Mouse (Mus musculus): Measurements from ENCODE around the gene Sec14l2.

- TF ChIP-seq GATA1 (IDR thresholded peaks at IDR 0.05; ENCODE audit: low read length) = no peak
- TF ChIP-seq TAL1 (IDR thresholded peaks at IDR 0.05; ENCODE audit: low read length) = no peak
Observed at GRCm38 (mm10) chr11:4053586-4053985, 69.6 kb downstream of the Sec14l2 start.
